Mouse (Mus musculus): ENCODE data around the gene Foxa2. TPM values are rescaled to one million over a fixed set of nuclear protein-coding genes. Genes with fewer than 3 reads are reported as not detected.

Foxa2 gene
- not detected for polyA plus RNA-seq (2017; shearing (Covaris generic))

DNA sequence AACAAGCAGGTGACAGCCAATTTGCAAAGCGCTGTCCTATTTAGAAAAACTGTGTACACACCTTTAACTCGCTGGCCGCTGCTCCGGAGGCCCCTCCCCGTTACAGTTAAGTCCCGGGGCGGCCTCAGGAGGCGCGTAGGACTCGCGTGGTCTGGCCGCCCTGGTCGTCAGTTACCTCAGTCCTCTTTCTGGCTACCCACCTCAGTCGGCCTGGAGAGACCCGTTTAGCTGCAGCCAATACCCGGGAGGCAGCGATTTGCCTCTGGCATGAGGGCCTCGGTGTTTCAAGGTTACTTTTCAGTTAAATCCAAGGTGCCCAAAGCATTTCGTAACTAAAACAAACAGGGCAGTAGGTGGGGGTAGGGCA is at the start of gene Foxa2:
Gene Foxa2 (minus strand): TSS at position 171 of the 367 bp plus-strand sequence.
- ATAC-seq: no peak

DNA sequence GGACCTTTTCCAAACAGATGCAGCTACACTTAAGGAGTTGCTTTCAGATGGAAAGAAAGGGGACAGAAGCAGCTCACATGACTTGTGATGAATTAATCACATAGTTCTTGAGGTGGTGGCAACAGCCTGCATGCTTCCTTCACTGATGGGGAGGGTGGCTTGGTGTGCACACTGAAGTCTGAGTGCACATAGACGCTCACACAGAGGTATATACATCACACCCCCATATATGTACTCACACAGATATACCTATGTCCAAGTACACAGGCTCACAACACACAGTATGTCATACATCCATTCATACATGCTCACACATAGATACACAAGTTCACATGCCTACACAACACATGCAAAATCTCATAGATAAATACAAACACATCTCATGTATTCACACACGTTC is 45.3 kb upstream of the Foxa2 start:
- no peak for ATAC-seq

DNA sequence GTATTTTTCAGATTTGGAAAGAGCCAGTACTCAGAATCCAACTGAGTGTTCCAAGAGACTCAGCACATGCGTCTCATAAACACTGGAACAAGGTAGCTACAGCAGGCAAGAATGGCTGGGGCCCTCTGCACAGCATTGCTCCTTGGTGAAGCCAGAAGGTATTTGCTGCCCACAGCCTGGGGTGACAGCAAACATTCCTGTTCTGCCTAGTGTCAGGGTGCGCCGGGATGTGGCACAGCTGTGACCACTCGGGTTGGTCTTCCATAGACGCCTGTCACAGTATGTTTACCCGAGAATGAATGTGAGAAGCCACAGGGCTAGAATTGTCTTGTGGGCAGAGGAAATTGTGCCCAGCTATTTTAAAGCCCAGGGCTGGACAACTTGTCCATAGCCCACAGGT is 44.9 kb upstream of the Foxa2 start:
- ATAC-seq: no peak

DNA sequence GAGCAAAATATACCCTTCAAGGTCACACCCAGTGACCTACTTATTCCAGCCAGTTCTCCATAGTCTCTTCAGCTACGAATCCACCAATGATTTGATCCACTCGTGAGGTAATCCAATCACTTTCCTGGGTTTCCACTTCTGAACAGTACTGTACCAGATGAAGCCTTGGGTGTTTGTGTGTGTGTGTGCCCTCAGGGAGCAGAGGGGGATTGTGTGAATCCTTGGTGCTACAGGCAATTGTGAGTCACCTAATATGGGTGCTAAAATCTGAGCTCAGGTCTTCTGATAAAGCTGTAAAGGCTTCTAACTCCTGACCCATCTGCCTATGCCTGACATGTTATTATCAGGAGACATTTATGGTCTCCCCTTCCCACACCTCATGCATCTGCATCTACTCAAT is 43.3 kb upstream of the Foxa2 start:
- ATAC-seq: no peak

DNA sequence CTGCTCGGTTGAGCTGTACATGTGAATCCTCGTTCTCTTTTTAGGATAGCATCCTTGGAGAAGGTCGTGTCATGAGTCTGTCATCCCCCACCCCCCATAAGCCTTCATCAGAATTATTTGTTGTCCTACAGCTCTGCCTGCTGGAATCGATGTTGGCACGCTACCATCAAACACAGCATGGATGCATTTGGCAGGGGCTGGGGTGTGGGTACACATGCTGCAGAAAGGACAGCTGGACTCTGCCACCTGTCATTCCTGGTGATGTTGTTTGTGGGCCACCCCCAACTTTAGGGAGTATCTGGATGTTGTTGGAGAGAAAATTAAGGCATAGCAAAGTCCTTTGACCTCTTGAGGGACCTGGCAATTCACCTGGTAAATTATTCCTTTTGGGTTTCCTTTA is 38.8 kb upstream of the Foxa2 start:
- no peak for ATAC-seq

DNA sequence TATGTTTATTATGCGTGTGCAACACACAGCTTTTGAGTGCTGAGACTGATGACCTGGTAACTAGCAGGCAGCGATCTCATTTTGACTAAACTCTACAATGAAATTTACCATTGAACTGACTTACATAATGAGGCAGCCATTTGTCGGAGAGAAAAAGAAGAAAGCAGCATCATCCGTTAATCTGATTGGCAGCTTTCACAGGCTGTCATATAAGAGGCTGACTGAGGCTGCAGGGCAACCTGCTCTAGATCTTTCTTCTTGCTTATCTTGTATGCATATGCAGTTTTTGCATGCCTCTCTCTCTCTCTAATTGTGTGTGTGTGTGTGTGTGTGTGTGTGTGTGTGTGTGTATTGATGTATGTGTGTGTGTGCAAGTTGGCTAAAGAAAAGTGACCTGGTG is 38.4 kb upstream of the Foxa2 start:
- ATAC-seq: no peak

DNA sequence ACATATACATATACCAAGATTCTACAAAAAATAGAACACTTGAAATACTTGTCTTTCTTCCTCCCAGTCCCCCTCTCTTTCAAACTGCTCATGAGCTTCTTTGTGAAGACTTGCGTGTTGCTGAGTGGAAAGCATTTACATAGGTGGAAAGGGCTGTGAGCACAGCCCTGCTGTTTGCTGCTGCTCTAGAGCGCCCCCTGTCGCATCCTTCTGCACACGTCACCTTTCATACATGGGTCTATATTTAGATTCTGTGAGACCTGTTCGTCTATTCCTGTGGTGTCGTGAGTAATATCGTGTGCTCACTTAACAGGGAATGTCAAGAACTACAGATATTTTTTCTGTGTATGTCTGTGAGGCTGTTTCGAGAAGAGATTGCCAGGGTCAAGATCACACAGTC is 35.5 kb upstream of the Foxa2 start:
- ATAC-seq: no peak

DNA sequence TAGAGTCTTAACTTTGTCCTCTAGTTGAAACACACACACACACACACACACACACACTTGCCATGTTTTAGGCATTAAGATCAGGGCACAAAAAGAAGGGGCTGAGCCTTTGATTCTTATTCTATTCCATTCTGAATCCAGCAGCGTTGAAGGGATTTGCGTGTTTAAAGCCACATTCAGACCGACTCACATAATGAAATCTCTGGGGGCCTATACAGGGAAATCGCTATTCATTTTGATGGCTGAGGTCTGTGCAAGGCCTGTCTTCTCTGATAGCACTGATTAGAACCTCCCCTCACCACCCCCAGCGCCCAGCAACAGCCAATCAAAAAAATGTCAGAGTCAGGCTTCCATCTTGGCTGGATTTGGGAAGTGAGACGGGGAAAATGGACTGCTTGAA is 13.9 kb upstream of the Foxa2 start:
- no peak for ATAC-seq

DNA sequence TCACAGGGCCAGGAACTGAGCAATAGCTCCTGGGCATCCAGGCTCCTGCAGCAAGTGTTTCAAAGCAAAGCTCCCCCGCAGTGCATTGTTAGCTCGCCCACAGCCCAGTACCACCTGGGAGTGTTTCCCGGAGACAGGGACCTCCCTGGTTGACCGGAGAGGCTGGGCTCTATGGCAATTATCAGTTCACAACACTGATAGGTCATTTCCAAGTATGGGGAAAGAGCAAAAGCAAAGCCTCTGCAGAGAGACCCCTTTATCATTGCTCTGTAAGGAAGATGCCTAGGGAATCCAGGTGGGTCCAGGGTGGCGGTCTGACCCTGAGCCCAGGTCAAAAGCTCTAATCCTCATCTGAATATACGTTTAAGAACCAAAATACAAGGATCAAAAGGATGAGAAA is 6.6 kb upstream of the Foxa2 start:
- ATAC-seq: no peak

DNA sequence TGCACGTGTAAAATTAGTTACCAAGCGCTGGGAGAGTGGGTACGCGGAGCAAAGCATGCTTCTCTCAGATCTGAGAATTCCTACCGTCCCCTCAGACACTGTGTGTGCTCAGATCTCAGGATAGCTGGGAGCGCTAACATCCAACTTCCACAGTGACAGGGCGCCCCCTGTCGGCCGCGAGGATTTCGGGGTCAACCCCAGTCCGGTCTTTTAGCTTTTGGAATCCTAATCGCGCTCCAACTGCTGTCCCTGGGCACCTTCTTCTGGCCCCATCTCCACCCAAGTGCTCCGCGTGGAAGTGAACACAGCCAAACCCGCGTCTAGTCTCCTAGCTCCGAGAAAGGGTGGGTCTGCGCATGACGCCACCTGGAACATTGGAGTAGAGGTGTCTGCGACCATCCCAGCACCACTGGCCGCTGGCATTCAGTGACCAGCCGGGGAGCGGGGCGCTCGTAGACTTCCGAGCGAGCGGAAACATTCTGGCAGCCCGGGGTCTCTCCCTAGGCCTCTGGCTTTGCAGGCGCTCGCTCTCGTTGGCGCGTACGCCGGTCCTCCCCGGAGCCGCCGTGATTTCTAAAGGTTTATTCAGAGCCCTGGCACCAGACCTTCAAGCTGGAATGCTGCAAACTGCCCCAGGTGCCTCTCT is 1.8 kb upstream of the Foxa2 start:
- ATAC-seq: no peak

DNA sequence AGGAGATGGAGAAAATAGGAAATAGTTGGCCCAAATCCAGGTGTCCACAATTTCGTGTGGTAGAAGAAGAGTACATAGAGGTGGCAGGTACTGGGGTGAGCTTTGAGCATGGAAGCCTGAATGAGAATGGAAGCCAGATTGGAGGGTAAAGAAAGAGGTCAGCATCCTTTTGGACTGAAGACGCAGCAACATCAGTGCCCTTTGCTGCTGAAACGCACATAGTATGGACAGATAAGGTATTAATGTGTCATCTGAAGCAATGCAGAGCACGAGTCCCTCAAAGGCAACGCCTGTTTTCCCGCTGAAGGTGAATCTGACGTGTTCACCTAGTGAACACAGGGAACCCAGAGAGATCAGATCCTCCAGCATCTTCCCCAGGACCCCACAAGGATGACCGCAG is 842 bp upstream of the Foxa2 start:
- ATAC-seq: no peak

DNA sequence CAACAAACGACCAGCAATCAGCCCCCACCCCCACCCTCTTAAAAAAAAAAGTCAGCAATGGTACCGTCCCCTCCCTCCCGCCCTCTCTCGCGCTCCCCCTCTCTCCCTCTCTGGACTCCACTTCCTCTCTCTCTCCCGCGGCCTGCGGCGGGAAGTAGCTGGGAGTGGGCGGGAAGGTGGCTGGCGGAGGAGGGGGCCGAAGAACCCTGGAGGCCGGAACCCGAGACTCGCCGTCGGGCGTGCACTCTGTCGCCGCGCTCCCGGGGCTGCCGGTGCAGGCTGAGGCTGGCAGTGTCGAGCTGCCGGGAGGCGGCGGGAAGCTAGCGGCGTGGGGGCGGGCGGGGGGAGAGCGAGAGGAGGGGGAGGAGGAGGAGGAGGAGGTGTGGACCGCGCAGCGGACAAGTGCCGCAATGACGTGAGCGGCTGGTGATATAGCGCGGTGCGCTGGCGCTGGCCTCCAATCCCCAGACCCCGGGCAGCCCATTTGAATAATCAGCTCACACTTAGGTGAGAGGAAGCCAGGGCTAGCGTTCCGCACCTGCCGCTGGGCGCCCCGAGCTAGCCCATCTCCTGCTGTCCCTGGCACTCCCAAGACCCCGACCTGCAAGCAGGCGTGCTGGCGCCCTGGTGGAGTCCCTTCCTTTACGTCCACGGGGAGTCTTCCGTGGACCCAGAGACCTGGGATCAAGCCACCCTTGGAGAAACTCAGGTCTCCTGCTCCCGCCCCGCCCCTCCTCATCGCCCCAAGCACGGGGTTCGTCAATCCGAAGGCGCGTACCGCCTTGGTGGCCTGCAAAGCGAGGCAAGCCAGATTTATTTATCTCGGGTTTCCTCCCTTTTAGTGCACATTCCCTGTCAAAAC is 601 bp downstream of the Foxa2 start:
- ATAC-seq: no peak

DNA sequence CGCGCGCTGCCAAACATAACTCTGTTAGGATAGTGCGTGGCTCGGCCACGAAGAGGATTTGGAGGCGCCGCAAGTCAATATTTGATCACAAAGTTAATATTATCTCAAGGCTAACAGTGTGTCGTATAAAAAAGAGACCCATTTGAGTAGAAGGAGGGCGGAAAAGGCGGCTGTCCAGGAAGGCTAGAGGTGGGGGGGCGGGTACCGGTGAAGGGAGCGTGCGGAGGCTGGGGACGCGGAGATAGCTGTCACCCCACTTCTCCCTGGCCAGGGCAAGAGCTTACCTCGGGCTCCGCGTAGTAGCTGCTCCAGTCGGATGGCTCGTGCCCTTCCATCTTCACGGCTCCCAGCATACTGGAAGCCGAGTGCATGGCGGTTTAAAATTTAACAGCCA is 1.2 kb downstream of the Foxa2 start:
- ATAC-seq: no peak

DNA sequence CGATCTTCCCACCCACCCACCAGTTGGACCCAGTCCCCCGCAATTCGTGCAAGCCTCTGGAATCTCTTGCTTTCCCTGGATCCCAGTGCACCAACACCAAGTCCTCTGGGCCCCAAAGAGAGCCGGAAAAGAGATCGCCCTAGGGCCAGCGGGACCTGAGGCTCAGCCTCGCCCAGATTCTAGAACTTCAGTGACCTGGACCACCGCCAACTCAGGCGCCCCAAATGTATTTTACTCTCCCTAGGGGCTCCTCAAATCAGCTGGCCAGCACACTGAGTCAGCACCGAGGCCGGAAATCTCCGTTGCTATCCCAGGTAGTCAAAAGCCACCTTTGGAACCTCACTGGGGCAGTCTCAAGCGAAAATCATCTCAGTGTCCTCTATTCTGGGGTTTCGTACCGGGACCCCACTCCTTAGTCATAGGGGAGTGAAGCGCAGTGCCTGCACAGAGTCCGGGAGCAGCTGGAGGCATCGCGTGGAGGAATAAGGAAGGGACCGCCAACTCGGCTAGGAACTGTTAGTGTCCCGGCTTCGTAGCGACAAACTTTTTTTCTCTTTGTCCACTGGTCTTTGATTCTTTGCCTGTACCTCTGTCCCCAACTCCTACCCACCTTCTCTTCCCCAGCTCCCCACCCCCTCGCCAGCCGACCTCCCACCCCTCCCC is 1.8 kb downstream of the Foxa2 start:
- ATAC-seq: no peak

DNA sequence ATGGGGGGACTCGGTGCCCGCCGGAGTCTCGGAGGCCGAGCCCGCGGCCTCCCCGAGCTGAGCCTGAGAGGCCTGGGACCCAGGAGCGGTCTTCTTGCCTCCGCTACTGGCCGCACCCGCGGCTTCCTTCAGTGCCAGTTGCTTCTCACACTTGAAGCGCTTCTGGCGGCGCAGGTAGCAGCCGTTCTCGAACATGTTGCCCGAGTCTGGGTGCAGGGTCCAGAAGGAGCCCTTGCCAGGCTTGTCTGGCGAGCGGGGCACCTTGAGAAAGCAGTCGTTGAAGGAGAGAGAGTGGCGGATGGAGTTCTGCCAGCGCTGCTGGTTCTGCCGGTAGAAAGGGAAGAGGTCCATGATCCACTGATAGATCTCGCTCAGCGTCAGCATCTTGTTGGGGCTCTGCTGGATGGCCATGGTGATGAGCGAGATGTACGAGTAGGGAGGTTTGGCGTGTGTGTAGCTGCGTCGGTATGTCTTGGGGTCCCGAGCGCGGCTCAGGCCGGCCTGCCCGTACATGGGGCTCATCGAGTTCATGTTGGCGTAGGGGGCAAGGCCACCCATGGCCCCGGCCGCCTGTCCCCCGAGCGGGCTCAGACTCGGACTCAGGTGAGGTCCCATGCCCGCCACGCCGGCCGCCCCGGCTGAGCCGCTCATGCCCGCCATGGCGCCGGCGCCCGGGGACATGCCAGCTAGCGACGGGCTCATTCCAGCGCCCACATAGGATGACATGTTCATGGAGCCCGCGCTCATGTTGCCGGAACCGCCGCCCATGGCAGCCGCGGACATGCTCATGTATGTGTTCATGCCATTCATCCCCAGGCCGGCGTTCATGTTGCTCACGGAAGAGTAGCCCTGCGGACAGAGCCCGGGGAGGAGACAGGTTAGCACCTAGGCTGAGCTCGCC is 2.5 kb downstream of the Foxa2 start:
- ATAC-seq: no peak

DNA sequence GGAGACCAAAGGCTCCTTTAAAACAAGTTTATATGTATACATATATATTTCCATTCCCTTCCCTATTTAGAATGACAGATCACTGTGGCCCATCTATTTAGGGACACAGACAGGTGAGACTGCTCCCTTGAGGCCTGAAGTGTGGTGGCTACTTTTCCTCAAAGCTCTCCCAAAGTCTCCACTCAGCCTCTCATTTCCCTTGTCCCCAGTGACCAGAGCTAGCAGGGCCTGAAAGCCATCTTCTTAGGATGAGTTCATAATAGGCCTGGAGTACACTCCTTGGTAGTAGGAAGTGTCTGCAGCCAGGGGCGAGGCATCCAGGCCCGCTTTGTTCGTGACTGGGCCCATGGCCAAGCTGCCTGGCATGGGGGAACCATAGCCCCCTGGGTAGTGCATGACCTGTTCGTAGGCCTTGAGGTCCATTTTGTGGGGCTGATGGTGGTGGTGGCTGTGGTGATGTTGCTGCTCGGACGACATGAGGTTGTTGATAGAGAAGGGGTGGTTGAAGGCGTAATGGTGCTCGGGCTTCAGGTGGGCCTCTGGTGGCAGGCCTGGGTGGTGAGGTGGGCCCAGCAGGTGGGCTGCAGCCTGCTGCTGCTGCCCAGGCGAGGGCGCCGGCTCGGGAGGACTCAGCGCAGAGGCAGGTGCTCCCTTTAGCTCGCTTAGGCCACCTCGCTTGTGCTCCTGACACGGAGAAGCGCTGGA is 3.3 kb downstream of the Foxa2 start:
- no peak for ATAC-seq

DNA sequence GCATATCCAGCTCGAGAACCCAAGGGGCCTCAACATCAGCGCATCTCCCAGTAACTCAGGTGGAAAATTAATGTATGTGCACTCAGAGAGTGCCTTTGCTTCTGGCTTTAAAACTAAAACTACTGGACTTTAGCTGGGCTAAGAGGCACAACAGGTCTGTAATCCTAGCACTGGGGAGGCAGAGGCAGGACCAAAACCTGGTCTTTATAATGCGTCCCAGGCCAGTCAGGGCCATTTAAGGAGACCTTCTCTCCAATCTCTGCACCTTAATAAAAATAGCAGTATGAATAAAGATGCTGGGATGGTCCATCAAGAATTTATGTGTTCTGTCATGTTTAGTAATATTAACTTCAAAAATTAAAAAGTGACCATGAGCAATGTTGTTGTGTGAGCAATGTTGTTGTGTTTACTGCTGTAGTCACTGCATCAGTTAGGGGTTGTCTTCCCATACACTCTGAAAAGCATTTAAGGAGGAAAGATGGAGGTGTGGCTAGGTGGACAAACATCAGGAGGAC is 4.6 kb downstream of the Foxa2 start:
- ATAC-seq: no peak

DNA sequence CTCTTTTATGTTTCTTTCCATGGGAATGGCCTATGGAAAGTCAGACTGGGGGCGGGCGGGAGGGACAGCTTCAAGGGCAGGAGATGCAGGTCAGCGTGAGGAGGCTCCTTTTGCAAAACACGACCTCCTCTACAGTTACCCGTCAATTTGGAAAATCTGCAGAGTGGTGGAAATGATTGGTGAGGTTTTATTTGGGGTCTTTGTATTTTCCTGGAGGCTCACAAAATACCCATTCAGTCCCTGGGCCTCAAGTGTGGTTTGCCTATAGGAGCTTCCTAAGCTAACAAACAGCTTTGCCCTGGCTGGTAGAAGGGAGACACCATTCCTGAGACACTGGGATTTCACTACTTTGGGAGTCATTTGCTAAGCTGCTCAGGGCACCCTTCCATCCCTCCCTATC is 5.4 kb downstream of the Foxa2 start:
- ATAC-seq: no peak

DNA sequence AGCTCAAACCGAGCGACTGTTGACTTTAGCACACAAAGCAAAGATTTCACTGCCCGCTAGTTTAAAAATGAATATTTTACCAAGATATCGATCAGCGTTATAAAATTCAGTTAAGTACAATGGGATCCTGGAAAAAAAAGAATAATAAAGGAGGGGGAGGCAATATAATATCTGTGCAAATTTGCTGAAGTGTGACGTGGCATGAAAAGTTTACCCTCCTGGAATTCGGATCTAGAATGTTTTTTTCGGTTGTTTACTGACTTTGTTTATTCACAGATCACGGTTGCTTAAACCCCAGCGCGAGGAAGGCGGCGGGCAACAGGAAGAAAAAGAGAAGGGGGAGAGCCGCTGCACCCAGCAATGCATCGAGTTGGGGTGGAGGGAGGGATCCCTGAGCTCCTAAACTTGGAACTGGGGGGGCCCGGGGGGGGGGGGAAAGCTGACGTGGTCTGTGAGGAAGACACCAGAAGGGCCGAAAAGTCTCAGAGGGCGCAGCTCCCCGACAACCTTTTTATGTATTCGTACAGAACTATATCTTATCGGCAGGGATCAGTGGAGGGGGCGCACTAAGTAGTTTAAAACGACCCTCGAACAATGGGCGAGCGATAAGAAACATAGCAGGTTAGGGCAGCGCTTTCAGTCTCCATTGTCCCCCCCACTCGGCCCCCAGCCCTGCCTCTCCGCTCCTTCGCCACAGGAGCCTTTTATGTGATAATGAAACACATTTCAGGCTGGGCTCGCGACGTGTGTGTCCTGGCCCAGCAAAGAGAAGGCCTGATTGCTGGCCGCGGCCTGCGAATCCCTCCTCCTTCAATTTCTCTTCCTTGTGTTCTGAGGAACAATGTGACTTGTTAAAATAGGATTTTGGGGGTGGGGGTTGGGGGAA is 6.3 kb downstream of the Foxa2 start:
- no peak for ATAC-seq

DNA sequence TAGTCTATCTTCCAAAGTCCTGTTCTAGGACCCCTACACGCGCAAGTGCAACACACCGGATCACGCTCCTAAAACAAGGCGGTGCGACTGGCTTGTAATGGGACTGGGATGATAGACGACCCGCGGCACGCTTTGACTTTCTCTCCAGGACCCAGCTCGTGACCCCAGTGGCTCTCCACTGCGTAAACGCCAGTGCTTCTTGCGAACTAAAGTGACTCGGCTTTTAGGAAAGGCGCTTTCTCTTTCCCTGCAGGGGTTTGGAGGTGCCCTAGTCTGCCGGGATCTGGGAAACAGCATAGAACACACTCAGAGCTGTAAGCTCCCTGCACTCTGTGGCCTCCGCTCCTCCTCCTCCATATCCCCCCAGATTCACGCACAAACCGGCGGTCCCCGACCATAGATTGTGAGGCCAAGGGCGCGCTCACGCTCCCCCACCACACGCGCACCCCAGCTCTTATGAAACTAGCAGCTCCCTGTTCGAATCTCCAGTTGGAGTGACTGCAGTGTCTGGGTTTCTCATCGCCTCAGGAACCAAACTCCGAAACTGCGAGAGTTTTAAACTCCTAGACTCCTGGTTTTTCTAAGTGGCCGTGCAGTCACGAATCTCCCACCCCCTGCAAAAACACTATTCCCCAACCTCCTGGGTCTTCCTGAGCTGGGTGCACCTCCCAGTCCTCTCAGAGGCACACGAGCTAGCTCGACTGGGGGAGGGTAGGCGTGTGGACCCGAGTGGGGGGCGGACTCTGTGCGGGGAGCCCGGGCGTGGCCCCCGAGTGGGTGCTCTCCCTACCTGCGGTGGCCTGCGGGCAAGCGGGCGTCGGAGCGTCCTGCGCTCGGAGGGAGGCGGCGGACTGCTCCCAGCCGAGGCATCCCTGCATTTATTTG is 7.2 kb downstream of the Foxa2 start:
- ATAC-seq: no peak
